Mouse (Mus musculus) heart, embryonic 10.5 days (tissue): ENCODE results near the gene Pde4d. TPM values are rescaled to one million over a fixed set of nuclear protein-coding genes. Genes with fewer than 3 reads are reported as not detected.

Source experiments
- DNase-seq: peaks from one replicate; pipeline ENCODE4 v3.0.0-alpha.2; 2017; ENCODE audit warnings: low spot score
- H3K27ac ChIP-seq: fragments of 300-500 bp; sonication (generic); 2 replicates; pipeline ENCODE4 v1.5.1; 2016; ENCODE audit warnings: mild to moderate bottlenecking
- H3K27me3 ChIP-seq: fragments of 300-500 bp; sonication (generic); 2 replicates; pipeline ENCODE4 v1.6.1; 2016; ENCODE audit warnings: mild to moderate bottlenecking; ENCODE audit not compliant: poor library complexity, insufficient read depth, severe bottlenecking
- H3K36me3 ChIP-seq: fragments of 300-500 bp; sonication (generic); 2 replicates; pipeline ENCODE4 v1.6.1; 2016; ENCODE audit warnings: mild to moderate bottlenecking, moderate library complexity
- H3K4me1 ChIP-seq: fragments of 300-500 bp; sonication (generic); 2 replicates; pipeline ENCODE4 v1.6.1; 2016; ENCODE audit warnings: mild to moderate bottlenecking
- H3K4me3 ChIP-seq: fragments of 300-500 bp; sonication (generic); 2 replicates; pipeline ENCODE4 v1.5.1; 2016; ENCODE audit warnings: mild to moderate bottlenecking, moderate library complexity
- H3K9me3 ChIP-seq: fragments of 300-500 bp; sonication (generic); 2 replicates; pipeline ENCODE4 v1.6.1; 2016; ENCODE audit warnings: mild to moderate bottlenecking, moderate library complexity
- WGBS: fragments of 180-500 bp; shearing (Covaris S2); methylation state at CpG from one replicate; pipeline ENCODE4 v1.1.7; 2016; 5-methylcytosine and 5-hydroxymethylcytosine counted together
- polyA plus RNA-seq: library from polyadenylated mRNA; unstranded; fragments of >200 nt; fragmentation: Nextera tagmentation; extraction: Ambion mirVana; gene quantifications from 2 replicates; pipeline ENCODE4 v1.2.1, GENCODE M21; 2016

The Pde4d gene
- polyA plus RNA-seq, 1 experiment from 2014 or later: 24.9 TPM

DNA sequence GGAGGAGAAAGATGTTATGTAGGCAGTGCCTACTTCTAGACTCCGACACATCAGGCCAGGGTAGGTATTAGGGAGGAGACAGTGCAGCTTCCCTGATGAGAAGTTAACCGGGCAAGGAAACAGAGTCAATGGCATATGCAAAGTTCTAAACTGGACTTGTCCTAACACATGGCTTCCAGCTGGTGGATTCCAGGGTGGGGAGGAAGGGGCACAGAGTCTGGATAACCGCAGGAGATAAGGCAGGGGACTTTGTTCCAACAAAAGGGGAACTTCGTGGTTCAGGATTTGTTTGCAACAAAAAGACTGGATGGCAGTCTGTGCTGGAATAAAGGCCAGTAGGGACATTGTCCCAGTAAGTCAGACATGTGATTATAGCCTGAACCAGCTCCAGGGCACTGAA is 1042.1 kb downstream of the Pde4d start:
- Histone ChIP-seq H3K4me1 (no peaks in the 10 kb centered on the region), H3K27ac (no peak overlapping the region), H3K36me3 (no peaks in the 10 kb centered on the region), H3K9me3 (no peaks in the 10 kb centered on the region), H3K27me3 (no peaks in the 10 kb centered on the region), H3K4me3 (no peak overlapping the region)
- DNase-seq: no peak
- 61% methylated on average over 4 of the region's 4 CpGs for WGBS

DNA sequence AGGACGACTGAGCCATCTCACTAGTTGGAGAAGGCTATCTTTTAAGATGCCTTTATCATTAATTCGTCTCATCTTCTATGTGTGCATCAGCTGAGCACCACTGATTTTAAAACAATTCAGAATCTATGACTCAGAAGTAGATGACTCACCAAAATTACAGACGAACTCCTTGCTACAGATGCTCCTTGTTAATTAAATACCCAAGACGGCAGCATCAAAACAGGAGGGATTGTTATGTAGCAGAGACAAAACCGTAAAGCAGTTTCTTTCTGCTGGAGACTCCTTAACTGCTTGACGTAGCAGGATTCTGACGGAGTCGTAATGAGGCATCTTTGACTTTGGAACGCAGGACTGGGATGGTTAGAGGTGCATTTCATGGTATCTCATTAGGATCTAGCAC is 1050.6 kb downstream of the Pde4d start:
- DNase-seq: no peak
- Histone ChIP-seq H3K4me3 (no peak overlapping the region), H3K27me3 (no peaks in the 10 kb centered on the region), H3K36me3 (no peaks in the 10 kb centered on the region), H3K4me1 (no peaks in the 10 kb centered on the region), H3K9me3 (no peaks in the 10 kb centered on the region), H3K27ac (no peak overlapping the region)
- 81% methylated on average over 9 of the region's 9 CpGs for WGBS

DNA sequence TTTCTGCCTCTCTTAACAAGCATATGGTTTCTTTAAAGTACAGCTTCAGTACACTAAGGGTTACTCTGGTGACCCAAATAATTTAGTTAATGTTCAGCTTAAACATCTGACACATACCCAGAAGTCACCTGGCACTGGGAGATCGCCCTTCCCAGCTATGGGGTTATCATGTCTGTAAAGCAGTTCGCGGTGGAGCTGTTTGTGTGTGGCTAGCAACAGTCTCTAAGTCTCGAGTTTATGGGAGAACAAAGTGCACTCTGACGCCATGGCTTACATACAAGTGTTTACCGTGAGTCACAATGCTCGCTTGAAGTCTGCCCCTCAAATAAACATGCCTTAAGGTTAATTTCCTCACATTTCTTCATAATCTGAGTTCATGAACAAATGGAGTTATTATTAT is 1053.0 kb downstream of the Pde4d start:
- no peaks in the 10 kb centered on the region for H3K36me3 ChIP-seq
- no peak overlapping the region for H3K4me3 ChIP-seq
- H3K27me3 ChIP-seq: no peaks in the 10 kb centered on the region
- H3K4me1 ChIP-seq: no peaks in the 10 kb centered on the region
- DNase-seq: no peak
- WGBS: 70% methylated on average over 7 of the region's 7 CpGs
- no peaks in the 10 kb centered on the region for H3K9me3 ChIP-seq
- H3K27ac ChIP-seq: no peak overlapping the region

DNA sequence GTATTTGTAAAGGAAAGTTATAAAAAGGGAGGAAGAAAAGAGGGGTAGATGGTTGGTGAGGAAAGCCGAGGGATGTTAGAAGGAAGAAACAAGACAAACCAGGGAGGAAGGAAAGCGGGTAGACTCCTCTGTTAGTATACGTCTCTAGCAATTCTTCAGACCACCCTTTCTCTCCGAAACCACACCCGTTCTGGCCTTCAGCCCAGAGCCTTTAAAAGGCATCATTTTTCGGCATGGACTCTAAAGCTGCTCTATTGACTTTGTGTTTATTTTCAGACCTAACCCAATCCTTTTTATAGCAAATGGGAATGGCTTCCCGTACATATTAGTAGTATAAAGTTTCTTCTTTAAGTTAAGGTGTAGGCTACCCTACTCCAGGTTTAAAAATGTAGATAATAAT is 1057.0 kb downstream of the Pde4d start:
- WGBS: 81% methylated on average over 7 of the region's 7 CpGs
- no peaks in the 10 kb centered on the region for H3K9me3 ChIP-seq
- H3K4me3 ChIP-seq: no peak overlapping the region
- no peaks in the 10 kb centered on the region for H3K36me3 ChIP-seq
- H3K27ac ChIP-seq: no peak overlapping the region
- no peaks in the 10 kb centered on the region for H3K4me1 ChIP-seq
- DNase-seq: no peak
- no peaks in the 10 kb centered on the region for H3K27me3 ChIP-seq

DNA sequence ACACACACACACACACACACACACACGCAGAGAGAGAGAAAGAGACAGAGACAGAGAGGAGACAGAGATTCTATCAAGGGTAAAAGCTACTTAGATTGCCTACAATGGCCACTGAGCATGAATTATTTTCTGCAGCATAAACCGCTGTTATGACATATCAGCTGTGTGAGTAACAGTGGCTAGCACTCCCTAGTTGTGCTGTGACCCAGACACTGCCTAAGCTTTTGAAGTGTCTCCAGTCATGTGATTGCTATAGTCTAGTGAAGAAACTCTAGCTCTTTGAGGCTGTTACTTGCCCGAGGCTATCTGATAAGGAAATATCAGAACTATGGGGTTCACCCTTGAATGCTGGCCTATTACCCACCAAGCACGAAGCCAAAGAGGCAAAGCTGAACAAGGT is 1058.7 kb downstream of the Pde4d start:
- no peak overlapping the region for H3K27ac ChIP-seq
- no peak overlapping the region for H3K4me3 ChIP-seq
- no peaks in the 10 kb centered on the region for H3K9me3 ChIP-seq
- H3K36me3 ChIP-seq: no peaks in the 10 kb centered on the region
- 72% methylated on average over 4 of the region's 4 CpGs for WGBS
- no peak for DNase-seq
- H3K27me3 ChIP-seq: no peaks in the 10 kb centered on the region
- H3K4me1 ChIP-seq: no peaks in the 10 kb centered on the region

DNA sequence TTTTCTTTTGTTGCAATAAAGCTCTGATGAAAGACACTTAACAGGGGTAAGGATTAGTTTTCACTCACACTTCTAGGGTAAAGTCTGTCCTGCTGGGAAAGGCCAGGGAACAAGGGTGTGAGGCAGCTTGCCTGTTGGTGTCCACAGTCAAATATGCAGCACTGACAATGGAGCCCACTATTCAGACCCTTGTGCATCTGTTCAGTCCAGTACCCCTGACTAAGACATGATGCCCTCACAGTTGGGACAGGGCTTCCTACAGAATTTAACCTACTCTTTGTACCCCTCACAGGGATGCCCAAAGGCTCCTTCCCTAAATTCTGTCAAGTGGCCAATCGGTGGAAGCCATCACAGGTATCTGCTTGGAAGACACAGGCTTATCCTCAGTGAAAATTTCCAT is 1068.4 kb downstream of the Pde4d start:
- no peak for DNase-seq

DNA sequence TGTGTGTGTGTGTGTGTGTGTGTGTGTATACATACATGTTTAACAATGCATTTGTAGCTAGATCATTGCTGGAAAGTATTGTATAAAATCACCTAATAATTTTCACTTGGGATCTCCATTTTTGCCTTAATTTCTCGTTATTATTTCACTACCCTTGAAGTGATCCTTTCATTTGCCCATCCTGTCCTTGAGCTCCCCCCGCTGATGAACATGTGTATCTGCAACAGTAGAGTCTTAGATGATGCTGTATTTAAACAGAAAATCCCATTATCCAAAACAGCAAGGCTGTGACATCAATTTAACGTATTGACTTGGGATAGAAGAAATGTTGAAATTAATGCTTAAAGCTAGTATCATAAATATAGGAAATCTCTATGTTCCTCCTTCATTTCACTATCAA is 1069.7 kb downstream of the Pde4d start:
- 34% methylated on average over 3 of the region's 3 CpGs for WGBS
- H3K36me3 ChIP-seq: no peaks in the 10 kb centered on the region
- no peak overlapping the region for H3K27ac ChIP-seq
- H3K4me1 ChIP-seq: no peaks in the 10 kb centered on the region
- DNase-seq: no peak
- H3K27me3 ChIP-seq: no peaks in the 10 kb centered on the region
- H3K9me3 ChIP-seq: no peaks in the 10 kb centered on the region
- no peak overlapping the region for H3K4me3 ChIP-seq

More for the DNA sequence above, 1068.4 kb downstream of the Pde4d start:
- WGBS: 91% methylated on average over 1 of the region's 1 CpGs
- H3K36me3 ChIP-seq: no peaks in the 10 kb centered on the region
- H3K27ac ChIP-seq: no peak overlapping the region
- H3K27me3 ChIP-seq: no peaks in the 10 kb centered on the region
- H3K4me1 ChIP-seq: no peaks in the 10 kb centered on the region
- no peak overlapping the region for H3K4me3 ChIP-seq
- no peaks in the 10 kb centered on the region for H3K9me3 ChIP-seq

DNA sequence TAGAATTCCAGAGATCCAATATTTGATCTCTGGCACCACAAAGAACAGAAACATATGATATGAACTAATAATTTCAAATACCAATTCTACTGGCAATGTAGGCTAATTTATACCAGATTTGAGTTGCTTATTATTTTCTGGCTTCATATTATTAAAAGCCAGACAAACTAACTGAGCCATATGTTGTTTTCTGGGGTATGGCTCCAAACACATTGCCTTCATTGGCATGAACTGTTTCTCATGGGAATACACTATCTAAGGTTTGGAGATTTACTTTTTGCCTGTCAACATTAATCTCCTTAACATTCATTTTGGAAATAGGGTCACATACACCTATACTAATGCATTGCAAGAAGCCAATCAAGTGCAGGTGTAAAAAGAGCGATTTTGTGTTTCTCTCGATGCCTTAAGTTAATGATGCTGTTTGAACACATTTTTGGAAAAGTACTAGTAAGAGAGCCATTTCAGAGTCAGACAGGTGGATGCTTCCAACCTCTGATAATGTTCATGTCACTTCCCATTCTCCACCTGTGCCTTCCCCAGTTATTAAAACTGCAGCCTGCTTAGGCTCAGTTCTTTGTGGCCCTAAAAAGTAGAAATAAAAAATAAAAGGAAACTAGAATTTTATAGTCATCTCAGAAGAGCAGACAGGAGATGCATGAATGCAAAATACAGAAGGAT is 1070.4 kb downstream of the Pde4d start:
- no peak overlapping the region for H3K4me3 ChIP-seq
- WGBS: 65% methylated on average over 2 of the region's 2 CpGs

DNA sequence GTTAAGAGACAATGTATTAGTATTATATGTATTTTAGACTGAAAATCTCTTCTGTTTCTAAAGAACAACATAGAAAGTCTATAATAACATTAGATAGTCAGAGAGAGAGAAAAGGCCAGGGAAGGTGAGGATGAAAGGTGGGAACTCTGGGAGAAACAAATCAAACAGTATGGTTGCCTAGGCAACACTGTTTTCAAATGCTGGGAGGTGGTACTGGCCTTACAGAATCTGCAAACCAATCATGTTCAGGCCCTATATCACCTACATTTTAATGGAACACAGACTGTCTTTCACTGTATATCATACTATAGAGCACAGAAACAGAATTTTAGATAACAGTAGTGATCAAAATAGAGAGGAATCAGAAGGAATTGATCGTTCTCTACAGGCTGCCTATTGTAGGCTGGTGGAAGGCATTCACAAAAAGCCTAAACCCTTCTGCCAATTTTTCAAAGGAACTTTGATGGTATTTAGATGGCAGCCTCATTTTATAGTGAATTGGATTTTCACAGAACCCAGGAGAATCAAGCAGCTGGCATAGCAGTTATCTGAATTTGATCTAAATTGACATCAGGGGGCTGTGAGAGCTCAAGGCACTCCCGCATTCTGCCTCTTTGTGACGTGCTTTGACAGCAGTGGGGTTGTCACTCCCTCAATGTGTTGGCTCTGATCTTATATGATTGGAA is 1084.2 kb downstream of the Pde4d start:
- DNase-seq: no peak
- no peaks in the 10 kb centered on the region for H3K27me3 ChIP-seq
- no peaks in the 10 kb centered on the region for H3K36me3 ChIP-seq
- WGBS: 68% methylated on average over 3 of the region's 3 CpGs
- H3K4me1 ChIP-seq: no peaks in the 10 kb centered on the region
- no peaks in the 10 kb centered on the region for H3K9me3 ChIP-seq
- H3K4me3 ChIP-seq: no peak overlapping the region
- no peak overlapping the region for H3K27ac ChIP-seq

More for the DNA sequence above, 1070.4 kb downstream of the Pde4d start:
- DNase-seq: no peak
- no peak overlapping the region for H3K27ac ChIP-seq
- H3K27me3 ChIP-seq: no peaks in the 10 kb centered on the region
- no peaks in the 10 kb centered on the region for H3K36me3 ChIP-seq
- no peaks in the 10 kb centered on the region for H3K9me3 ChIP-seq
- H3K4me1 ChIP-seq: no peaks in the 10 kb centered on the region

DNA sequence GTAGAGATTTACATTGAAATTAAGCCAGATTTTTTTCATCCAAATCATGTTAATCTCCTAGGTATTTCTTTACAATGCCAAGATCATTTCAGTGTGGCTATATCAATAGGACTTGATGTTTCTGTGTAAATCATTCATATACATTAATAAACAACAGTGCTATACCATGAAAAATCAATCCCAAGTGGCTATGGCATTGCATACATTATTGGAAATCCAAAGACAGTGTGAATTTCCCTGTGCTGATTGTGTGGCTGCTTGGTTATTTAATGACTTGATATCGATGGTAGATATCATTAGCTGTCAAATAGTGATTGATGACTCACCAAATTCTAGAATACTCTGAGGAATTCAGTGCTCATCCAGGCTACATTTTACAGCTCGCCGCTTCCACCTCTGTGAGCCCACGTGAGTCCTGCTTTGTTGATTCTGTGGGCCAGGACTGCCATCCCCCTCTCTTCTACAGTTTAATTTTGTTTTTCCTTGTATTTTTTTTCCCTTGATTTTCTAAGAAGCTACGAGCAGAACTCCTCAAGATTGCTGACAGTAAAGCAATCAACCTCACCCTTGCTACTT is 1085.0 kb downstream of the Pde4d start:
- 68% methylated on average over 5 of the region's 5 CpGs for WGBS
- H3K9me3 ChIP-seq: no peaks in the 10 kb centered on the region
- DNase-seq: no peak
- H3K27me3 ChIP-seq: no peaks in the 10 kb centered on the region
- no peaks in the 10 kb centered on the region for H3K36me3 ChIP-seq
- no peak overlapping the region for H3K27ac ChIP-seq
- no peaks in the 10 kb centered on the region for H3K4me1 ChIP-seq
- H3K4me3 ChIP-seq: no peak overlapping the region

DNA sequence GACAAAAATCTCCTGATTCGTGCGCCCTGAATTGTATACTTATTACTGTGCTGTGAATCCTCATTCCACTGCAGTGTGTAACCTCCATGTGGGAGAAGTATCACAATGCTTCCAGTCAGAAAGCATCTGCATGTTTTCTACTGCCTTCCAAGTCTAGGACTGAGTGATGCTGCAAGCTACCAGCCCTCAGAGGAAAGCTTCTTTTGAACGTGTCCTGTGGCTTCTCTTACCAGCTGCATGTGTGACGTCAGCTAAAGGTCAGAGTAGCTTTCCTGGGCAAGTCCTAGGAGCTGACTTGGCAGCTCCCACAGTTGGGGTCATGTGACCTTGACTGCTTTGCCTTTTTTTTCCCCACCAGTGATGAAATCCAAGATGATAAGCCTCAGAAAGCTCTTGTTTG is 1086.9 kb downstream of the Pde4d start:
- no peak overlapping the region for H3K27ac ChIP-seq
- no peak overlapping the region for H3K4me3 ChIP-seq
- H3K9me3 ChIP-seq: no peaks in the 10 kb centered on the region
- no peaks in the 10 kb centered on the region for H3K36me3 ChIP-seq
- H3K4me1 ChIP-seq: no peaks in the 10 kb centered on the region
- no peaks in the 10 kb centered on the region for H3K27me3 ChIP-seq
- no peak for DNase-seq
- 49% methylated on average over 4 of the region's 4 CpGs for WGBS

DNA sequence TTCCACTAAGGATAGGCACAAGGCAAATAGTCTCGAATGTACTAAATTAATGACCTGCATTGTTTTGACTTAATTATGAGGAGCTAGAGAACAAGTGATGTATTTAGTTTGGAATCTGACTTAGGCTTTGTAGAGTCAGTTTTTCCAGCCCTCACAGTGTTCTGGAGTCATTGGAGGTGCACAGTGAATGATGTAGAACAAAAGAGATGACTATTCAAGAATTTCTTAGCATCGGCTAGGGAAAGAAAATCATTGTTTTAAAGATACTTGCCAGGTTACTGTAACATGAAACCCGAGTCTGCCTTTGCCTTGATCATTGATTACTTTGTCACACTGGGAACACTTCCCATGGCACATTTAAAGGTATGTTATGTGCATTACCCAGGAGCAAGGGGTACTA is 1089.6 kb downstream of the Pde4d start:
- Histone ChIP-seq H3K4me1 (no peaks in the 10 kb centered on the region), H3K36me3 (no peaks in the 10 kb centered on the region), H3K27ac (no peak overlapping the region), H3K27me3 (no peaks in the 10 kb centered on the region), H3K4me3 (no peak overlapping the region), H3K9me3 (no peaks in the 10 kb centered on the region)
- WGBS: 68% methylated on average over 3 of the region's 3 CpGs
- no peak for DNase-seq

DNA sequence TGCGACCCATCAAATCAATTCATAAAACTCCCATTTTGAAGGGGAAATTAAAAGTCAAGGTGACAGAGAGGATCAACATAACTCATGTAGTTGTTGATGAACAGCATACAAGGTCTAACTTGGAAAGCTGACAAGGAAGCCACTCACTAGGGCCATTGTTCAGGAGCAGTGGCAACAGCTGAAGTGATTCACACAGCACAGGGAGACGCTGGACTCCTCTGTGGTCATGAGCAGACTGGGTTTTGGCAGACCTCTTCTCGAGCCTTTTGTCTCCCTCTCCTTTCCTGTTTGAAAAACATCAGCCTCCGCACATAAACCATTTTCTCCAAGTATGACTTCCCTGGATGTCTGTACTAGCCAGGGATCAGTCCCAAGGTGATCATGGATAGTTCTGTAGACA is 1094.9 kb downstream of the Pde4d start:
- Histone ChIP-seq H3K4me3 (no peak overlapping the region), H3K27me3 (no peaks in the 10 kb centered on the region), H3K9me3 (no peaks in the 10 kb centered on the region), H3K27ac (no peak overlapping the region), H3K4me1 (no peaks in the 10 kb centered on the region), H3K36me3 (no peaks in the 10 kb centered on the region)
- WGBS: 74% methylated on average over 4 of the region's 4 CpGs
- DNase-seq: no peak
